8 mouse cellular contexts compared by ENCODE assay signal in the genomic region with DNA sequence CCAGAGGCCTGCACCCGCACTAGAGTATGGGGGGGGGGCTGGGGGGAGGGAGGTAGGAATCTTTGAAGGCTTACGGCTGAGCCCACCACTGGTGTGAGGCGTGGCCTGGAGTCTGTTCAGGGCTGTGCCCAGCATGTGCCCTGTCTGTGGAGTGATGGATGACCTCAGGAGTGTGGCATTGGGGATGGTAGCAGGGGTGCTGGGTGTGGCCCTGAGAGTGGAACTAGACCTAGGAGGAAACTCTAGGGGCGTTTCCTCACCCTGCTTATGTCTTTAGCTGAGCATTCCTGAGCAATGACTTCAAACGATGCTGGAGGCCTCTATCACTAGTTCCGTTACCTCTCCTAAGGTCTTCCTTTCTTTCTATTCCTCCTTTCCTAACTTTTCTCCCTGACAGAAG. TPM values are rescaled to one million over a fixed set of nuclear protein-coding genes. Genes with fewer than 3 reads are reported as not detected.
DNase-seq lines count a peak whose midpoint lies in the region; ATAC-seq and TF ChIP-seq lines count a peak whose summit lies in the region.

No protein-coding gene starts in this region.

- peak overlapping the region; percentile 83 for H3K9ac ChIP-seq in heart, adult 2 months (ENCODE audit: low read depth, low read length)
- H3K9ac ChIP-seq in kidney, postnatal 0 days (ENCODE audit: low read depth, low read length): peak overlapping the region; percentile 59

- no peak for TF ChIP-seq EP300 in heart, adult 2 months (IDR thresholded peaks at IDR 0.05; ENCODE audit: insufficient read depth, low read depth, low read length)

- peak overlapping the region; percentile 96 for H3K27ac ChIP-seq in heart, adult 2 months
- H3K27ac ChIP-seq in kidney, postnatal 0 days: peak overlapping the region; percentile 84
- peak overlapping the region; percentile 87 for H3K27ac ChIP-seq in midbrain, embryonic 10.5 days (replicated peaks)

- peaks cover 12% of the 10 kb centered on the region for H3K4me1 ChIP-seq in heart, adult 2 months (ENCODE audit: control insufficient read depth, insufficient read depth, low read length)
- H3K4me1 ChIP-seq in kidney, postnatal 0 days (replicated peaks; ENCODE audit: insufficient read depth, low read length): 0 out of 2 replicates have a peak, but pooled peaks cover 6% of the 10 kb centered on the region
- peaks cover 43% of the 10 kb centered on the region for H3K4me1 ChIP-seq in midbrain, embryonic 10.5 days

- intact Hi-C loops in heart, adult 2 months (cut with DNase I): loop anchor here (10.0 kb wide), 2 partner anchors 414 to 1204 kb away; partner anchors contain the start of gene Rps9

- H3K9me3 ChIP-seq in kidney, postnatal 0 days (replicated peaks; ENCODE audit: low read length): no peaks in the 10 kb centered on the region
- no peaks in the 10 kb centered on the region for H3K9me3 ChIP-seq in midbrain, embryonic 10.5 days (replicated peaks)

- peaks cover 2% of the 10 kb centered on the region for H3K79me2 ChIP-seq in heart, adult 2 months (replicated peaks; ENCODE audit: control insufficient read depth, insufficient read depth, low read length)

- WGBS in heart, adult 2 months: 19% methylated on average over 6 of the region's 6 CpGs
- WGBS in kidney, postnatal 0 days: 24% methylated on average over 6 of the region's 6 CpGs
- WGBS in midbrain, embryonic 10.5 days: 50% methylated on average over 6 of the region's 6 CpGs

- no peak for TF ChIP-seq CTCF in heart, adult 2 months (IDR thresholded peaks at IDR 0.05)
- no peak for TF ChIP-seq CTCF in kidney, postnatal 0 days (IDR thresholded peaks at IDR 0.05; ENCODE audit: low read depth)

- ATAC-seq in kidney, postnatal 0 days (replicated peaks; ENCODE audit: low FRiP score, low read depth): no peak
- no peak for ATAC-seq in inflammation-experienced regulatory T-cells, adult 6 months

- peak overlapping the region; percentile 75 for H3K4me2 ChIP-seq in kidney, postnatal 0 days (ENCODE audit: low read length)

- no peaks in the 10 kb centered on the region for H3K27me3 ChIP-seq in heart, adult 2 months (ENCODE audit: control insufficient read depth, insufficient read depth, low read length)
- no peaks in the 10 kb centered on the region for H3K27me3 ChIP-seq in kidney, postnatal 0 days (ENCODE audit: insufficient read depth, low read length)
- H3K27me3 ChIP-seq in midbrain, embryonic 10.5 days (ENCODE audit: low read depth, poor library complexity, severe bottlenecking): no peaks in the 10 kb centered on the region; the same call in 1 of the 2 replicates

- H3K36me3 ChIP-seq in heart, adult 2 months (ENCODE audit: control insufficient read depth, insufficient read depth, low read length): peaks cover 23% of the 10 kb centered on the region
- no peaks in the 10 kb centered on the region for H3K36me3 ChIP-seq in kidney, postnatal 0 days (ENCODE audit: insufficient read depth, low read length)
- H3K36me3 ChIP-seq in midbrain, embryonic 10.5 days: peaks cover 15% of the 10 kb centered on the region

- peak; percentile 49 for TF ChIP-seq POLR2A in heart, adult 2 months (IDR thresholded peaks at IDR 0.05; ENCODE audit: insufficient read depth, low read depth, low read length)

- H3K4me3 ChIP-seq in heart, adult 2 months: peak overlapping the region; percentile 69
- H3K4me3 ChIP-seq in kidney, postnatal 0 days (replicated peaks; ENCODE audit: low read depth, low read length): peak overlapping the region; percentile 56
- H3K4me3 ChIP-seq in midbrain, embryonic 10.5 days: peak overlapping the region; percentile 57

- peak; percentile 21 for DNase-seq in urinary bladder, postnatal 25 days (ENCODE audit: low spot score)
- no peak for DNase-seq in urinary bladder, adult 2 months (ENCODE audit: low spot score)
- DNase-seq in heart, adult 2 months: peak; percentile 64 to 68
- DNase-seq in kidney, postnatal 0 days (ENCODE audit: low spot score): peak; percentile 57
- DNase-seq in midbrain, embryonic 10.5 days (ENCODE audit: low spot score): no peak
- no peak for DNase-seq in left cerebral cortex, adult 9 months (ENCODE audit: low spot score in 2 of 2)
- DNase-seq in left cerebral cortex, adult 11 months (ENCODE audit: low spot score): no peak

RNA-seq across cellular contexts. Expression of gene Prkcg, which starts 2.2 kb away (rescaled TPM):
- 1.6 and 2.4 TPM in 2 replicates for polyA plus RNA-seq in urinary bladder, adult 2 months (2012; rRNA removed)
- 1 to 10 TPM in 1 of 2 experiments, under 1 TPM in 1; 0.89 to 3.0 TPM for total RNA-seq in heart, adult 2 months (2021)
- polyA plus RNA-seq in heart, adult 2 months (2012; rRNA removed): 4.5 and 4.7 TPM in 2 replicates
- polyA plus RNA-seq in kidney, postnatal 0 days (2015; fragmentation: Nextera tagmentation; extraction: Ambion mirVana): 0.05 TPM in 2 replicates
- polyA plus RNA-seq in midbrain, embryonic 10.5 days (2016; fragmentation: Nextera tagmentation; extraction: Ambion mirVana): 0.71 and 1.2 TPM in 2 replicates
- polyA plus RNA-seq in inflammation-experienced regulatory T-cells, adult 6 months (2017; shearing (Covaris generic)): under 1 TPM in 1 of 3 experiments, not detected in 2; 0.82 TPM

RNA-seq across cellular contexts. Expression of gene Myadm, which starts 2.3 kb away (rescaled TPM):
- 303 and 327 TPM in 2 replicates for polyA plus RNA-seq in urinary bladder, adult 2 months (2012; rRNA removed)
- 100 to 1,000 TPM; 131 to 139 TPM for total RNA-seq in heart, adult 2 months (2021)
- polyA plus RNA-seq in heart, adult 2 months (2012; rRNA removed): 397 and 685 TPM in 2 replicates
- polyA plus RNA-seq in kidney, postnatal 0 days (2015; fragmentation: Nextera tagmentation; extraction: Ambion mirVana): 73.0 and 79.8 TPM in 2 replicates
- 29.6 and 35.1 TPM in 2 replicates for polyA plus RNA-seq in midbrain, embryonic 10.5 days (2016; fragmentation: Nextera tagmentation; extraction: Ambion mirVana)
- 10 to 100 TPM in 1 of 3 experiments, 1 to 10 TPM in 2; 1.5 to 23.0 (median 4.8) TPM for polyA plus RNA-seq in inflammation-experienced regulatory T-cells, adult 6 months (2017; shearing (Covaris generic))

RNA-seq across cellular contexts. Expression of gene Cacng7, which starts 41.6 kb away (rescaled TPM):
- polyA plus RNA-seq in urinary bladder, adult 2 months (2012; rRNA removed): 11.8 and 21.5 TPM in 2 replicates
- 1 to 10 TPM; 4.3 to 5.4 TPM for total RNA-seq in heart, adult 2 months (2021)
- 6.7 and 7.7 TPM in 2 replicates for polyA plus RNA-seq in heart, adult 2 months (2012; rRNA removed)
- polyA plus RNA-seq in kidney, postnatal 0 days (2015; fragmentation: Nextera tagmentation; extraction: Ambion mirVana): 0.64 and 0.83 TPM in 2 replicates
- 1.7 and 2.7 TPM in 2 replicates for polyA plus RNA-seq in midbrain, embryonic 10.5 days (2016; fragmentation: Nextera tagmentation; extraction: Ambion mirVana)
- not detected for polyA plus RNA-seq in inflammation-experienced regulatory T-cells, adult 6 months (2017; shearing (Covaris generic))

RNA-seq across cellular contexts. Expression of gene Nlrp12, which starts 41.7 kb away (rescaled TPM):
- 0.04 TPM in 1 of 2 replicates, not detected in the other for polyA plus RNA-seq in urinary bladder, adult 2 months (2012; rRNA removed)
- total RNA-seq in heart, adult 2 months (2021): under 1 TPM in 1 of 2 experiments, not detected in 1; 0.13 TPM
- 0.14 TPM in 1 of 2 replicates, not detected in the other for polyA plus RNA-seq in heart, adult 2 months (2012; rRNA removed)
- 0.05 TPM in 1 of 2 replicates, not detected in the other for polyA plus RNA-seq in kidney, postnatal 0 days (2015; fragmentation: Nextera tagmentation; extraction: Ambion mirVana)
- not detected in 2 replicates for polyA plus RNA-seq in midbrain, embryonic 10.5 days (2016; fragmentation: Nextera tagmentation; extraction: Ambion mirVana)
- polyA plus RNA-seq in inflammation-experienced regulatory T-cells, adult 6 months (2017; shearing (Covaris generic)): not detected

Comparison
In these comparisons a context has a peak if more than half of its experiments do, and no peak if none do; other contexts are left out.
1. DNase-seq: peak in urinary bladder, postnatal 25 days (single experiment), heart, adult 2 months (2 of 2) and kidney, postnatal 0 days (single experiment); none in urinary bladder, adult 2 months (single experiment), midbrain, embryonic 10.5 days (single experiment), left cerebral cortex, adult 9 months (0 of 2) and left cerebral cortex, adult 11 months (single experiment).
2. Peak in every context shown above with its lines, with median percentiles within 50 percentile points of each other: H3K27ac ChIP-seq and H3K4me3 ChIP-seq.